Mouse (Mus musculus) heart, postnatal 0 days (tissue): ENCODE measurements around the gene Prtg.
A peak's percentile ranks its signal among the peaks of the same experiment; 100 is the strongest.

Source experiments
- CTCF ChIP-seq: IDR thresholded peaks from 2 replicates; pipeline ENCODE4 v1.5.1; 2016; ENCODE audit warnings: antibody characterized with exemption, control low read depth, low read depth
- EP300 ChIP-seq: IDR thresholded peaks from 2 replicates; pipeline ENCODE4 v1.6.1; 2016; ENCODE audit warnings: antibody characterized with exemption, low read depth

DNA sequence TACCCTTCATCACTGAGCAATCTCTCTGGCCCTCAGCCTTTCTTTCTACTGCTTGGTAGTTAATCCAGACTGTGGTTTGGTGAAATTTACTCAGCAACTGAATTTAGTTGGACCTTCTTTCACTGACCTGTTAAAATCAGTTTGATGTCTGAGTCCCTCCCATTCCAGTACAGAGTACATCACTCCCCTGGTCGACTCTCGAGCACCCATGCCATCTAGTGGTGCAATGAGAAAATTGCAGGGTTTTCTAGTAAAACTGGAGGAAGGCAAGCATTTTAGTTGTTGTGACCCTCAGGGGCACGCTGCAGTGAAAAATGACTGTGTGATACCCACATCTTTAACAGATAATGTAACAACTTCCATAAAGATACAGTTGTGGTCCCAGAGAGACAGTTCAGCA, 77.3 kb downstream of the Prtg start:
- TF ChIP-seq CTCF = peak; percentile 91
- no peak for TF ChIP-seq EP300
